Mouse (Mus musculus): ENCODE measurements around the gene Ppp1r12a.

- TF ChIP-seq CTCF (IDR thresholded peaks at IDR 0.05; ENCODE audit: low read depth) (no peak), EP300 (optimal IDR thresholded peaks at IDR 0.05) (no peak)
These were observed 152.4 kb downstream of the Ppp1r12a start for GRCm38 (mm10) chr10:108314396-108314795.
